Mouse (Mus musculus) adrenal gland, adult 8-10 months (tissue): ENCODE measurements around the gene Shank3. TPM values are rescaled to one million over a fixed set of nuclear protein-coding genes. Genes with fewer than 3 reads are reported as not detected.

ENCODE experiments used
- DNase-seq: peaks from one replicate; pipeline ENCODE4 v3.0.0; 2022
- total RNA-seq, 4 experiments: library from RNA; stranded (reverse); gene quantifications; 2 replicates each; pipeline ENCODE4 v1.2.4; 2022

Gene Shank3
- total RNA-seq, 4 experiments from 2014 or later: 29.1 to 61.2 (median 42.8) TPM

DNA sequence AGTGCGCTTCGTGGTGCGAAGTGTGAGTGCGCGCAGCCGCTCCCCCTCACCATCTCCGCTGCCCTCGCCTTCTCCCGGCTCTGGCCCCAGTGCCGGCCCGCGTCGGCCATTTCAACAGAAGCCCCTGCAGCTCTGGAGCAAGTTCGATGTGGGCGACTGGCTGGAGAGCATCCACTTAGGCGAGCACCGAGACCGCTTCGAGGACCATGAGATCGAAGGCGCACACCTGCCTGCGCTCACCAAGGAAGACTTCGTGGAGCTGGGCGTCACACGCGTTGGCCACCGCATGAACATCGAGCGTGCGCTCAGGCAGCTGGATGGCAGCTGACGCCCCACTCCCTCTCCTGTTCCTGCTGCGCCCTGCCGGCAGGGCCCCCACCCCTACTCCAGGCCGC is 58.6 kb downstream of the Shank3 start:
- DNase-seq: no peak

DNA sequence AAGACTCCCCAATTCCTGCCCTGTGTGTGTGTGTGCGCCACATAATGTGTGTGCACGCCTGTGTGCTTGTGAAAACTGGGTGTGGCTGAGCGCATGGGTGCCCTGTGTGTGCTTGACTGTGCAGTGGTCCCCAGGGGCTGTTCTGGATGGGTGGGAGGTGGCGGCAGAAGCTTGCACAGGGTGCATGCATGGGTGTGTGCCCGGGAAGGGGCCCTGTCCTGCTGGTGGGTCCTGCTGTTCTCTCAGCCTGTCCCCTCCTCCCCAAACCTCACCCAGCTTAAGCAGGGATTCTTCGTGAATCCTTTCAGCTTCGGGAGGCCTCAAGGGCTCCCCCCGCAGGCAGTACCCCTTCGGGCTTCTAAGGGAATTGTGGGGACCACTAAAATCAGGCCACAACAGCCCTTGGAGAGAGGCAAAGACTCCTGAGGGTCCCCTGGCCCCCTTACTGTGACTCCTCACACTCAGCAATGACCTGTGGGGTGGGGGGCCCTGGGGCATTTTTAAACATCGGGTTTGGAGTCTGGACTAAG is 59.8 kb downstream of the Shank3 start:
- DNase-seq: no peak

DNA sequence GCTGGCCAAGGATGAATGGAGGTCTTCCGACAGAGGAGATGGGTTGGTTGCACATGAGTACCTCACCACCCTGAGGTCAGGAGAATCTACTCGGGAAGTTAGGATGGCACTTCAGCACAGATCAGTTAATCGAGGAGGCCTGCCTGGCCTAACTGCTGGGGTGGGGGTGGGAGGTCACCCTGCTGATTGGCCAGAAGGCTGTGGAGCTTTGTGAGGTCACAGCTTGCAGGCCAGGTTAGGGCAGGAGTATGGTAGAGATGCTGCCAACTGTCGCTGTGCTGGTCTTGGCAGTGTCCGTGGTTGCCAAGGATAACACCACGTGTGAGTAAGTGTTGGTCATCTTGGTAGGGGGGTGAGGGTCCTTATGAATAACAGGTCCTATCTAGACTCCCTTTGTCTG is 68.7 kb downstream of the Shank3 start, which contains the start of gene Acr:
Gene Acr, plus strand, starts transcription at position 213 of the 400 bp plus-strand sequence.
- no peak for DNase-seq

DNA sequence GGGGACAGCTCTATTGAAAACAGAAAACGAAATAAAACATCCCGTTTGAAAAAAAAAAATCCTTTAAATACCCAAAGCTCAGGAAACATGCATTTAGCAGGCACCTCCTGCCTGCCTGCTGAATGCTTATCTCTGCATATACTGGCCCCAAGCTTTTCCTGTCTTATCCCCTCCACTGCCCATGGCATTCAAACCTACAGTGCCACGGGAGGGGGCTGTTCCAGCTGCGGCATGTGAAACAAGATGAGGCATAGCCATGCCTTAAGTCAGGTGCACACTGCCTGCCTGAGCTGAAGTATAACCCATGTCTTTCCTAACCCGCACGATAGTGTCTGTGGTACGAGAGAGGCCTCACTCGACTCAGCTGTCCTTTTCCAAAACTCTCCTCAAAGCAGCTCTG is 72.7 kb downstream of the Shank3 start:
- no peak for DNase-seq

DNA sequence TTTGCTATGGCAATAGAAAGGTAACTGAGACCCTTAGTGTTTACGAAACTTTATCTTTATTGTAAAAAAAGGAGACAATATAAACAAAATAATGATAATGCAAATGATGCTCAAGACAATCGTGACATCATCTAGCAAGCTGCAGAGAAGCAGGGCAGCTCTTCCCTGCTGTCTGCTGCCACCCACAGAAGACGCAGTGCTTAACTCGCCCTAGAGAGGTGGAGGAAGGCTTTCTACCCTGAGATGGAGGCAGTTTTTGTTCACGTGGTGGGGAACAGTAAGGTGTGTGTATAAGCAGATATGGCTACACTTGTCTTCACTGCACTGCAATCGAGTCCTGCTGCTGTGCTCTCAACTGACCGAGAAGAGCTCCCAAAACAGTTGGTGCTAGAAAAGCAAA is 83.1 kb downstream of the Shank3 start:
- DNase-seq: no peak

DNA sequence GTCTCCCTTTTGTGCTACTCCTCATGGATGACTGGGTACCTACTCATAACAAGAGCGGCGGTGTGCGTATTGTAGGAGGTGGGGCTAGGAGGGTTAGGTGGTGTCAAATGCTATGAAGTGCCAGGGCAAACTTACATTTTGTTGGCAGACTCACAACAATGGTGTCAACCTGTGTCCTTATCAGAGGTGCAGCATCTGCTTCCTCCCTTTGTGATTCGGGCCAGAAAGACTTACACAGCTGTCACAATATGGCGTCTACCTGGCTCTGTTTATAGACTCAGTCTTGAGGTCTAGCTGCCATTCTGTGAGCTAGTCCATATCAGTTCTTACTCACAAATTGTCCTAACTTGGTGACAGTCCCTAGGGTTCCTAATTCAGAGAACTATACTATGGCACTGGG is 85.7 kb downstream of the Shank3 start:
- no peak for DNase-seq

DNA sequence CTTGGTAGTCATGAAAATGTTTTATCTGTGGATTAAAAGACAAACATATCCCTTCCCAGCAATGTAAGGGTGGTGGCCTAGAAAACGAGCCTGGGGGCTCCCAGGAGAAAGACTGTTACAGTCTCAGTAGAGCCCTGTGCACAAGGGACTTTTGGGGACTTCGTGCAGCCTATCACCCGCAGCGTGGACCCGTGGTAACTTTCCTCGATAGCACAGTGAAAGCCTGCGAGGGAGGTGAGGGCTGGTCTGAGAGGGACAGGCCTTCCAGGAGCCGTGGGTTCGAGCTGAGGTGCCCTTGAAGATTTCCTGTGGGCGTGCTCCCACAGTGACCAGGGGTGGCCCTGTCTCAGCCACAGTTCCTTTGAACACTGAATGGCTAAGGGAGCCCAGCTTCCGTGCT is 86.2 kb downstream of the Shank3 start:
- DNase-seq: no peak

DNA sequence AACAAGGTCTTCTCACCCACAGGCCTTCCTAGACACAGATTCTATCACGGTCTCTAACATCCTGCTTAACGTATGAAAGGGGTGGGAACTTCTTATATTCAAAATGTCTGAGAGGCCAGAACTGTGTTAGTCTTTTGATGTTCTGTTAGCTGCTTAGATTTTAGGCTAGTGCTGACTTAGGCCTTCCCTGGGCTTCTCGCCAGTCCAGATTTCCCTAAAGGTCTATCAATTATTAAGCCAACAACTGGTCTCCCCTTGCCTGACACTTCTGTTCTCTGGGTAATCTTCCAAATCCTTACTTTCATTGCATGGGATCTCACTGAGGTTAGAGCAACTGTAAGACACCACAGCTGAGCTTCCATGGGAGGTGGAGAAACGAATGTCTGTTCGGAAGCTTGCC is 89.7 kb downstream of the Shank3 start:
- DNase-seq: no peak

DNA sequence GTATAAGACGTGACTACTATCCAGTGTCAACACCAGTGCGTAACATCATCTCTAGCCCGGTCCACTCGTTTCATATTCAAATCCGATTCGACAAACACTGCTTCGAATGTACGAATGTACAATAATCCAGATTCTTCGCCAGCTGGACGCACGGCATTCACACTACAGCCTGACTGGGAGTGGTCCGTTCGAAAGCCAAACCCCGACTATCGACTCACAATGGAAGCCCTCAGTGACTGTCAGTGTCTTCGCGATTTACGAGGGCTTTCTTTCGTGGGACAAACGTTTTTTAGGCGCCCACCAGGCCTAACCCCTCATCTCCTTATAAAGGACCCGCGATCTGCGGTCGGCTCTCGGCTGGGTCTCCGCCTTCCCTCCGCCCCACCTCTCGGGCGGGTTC is 91.9 kb downstream of the Shank3 start:
- no peak for DNase-seq

DNA sequence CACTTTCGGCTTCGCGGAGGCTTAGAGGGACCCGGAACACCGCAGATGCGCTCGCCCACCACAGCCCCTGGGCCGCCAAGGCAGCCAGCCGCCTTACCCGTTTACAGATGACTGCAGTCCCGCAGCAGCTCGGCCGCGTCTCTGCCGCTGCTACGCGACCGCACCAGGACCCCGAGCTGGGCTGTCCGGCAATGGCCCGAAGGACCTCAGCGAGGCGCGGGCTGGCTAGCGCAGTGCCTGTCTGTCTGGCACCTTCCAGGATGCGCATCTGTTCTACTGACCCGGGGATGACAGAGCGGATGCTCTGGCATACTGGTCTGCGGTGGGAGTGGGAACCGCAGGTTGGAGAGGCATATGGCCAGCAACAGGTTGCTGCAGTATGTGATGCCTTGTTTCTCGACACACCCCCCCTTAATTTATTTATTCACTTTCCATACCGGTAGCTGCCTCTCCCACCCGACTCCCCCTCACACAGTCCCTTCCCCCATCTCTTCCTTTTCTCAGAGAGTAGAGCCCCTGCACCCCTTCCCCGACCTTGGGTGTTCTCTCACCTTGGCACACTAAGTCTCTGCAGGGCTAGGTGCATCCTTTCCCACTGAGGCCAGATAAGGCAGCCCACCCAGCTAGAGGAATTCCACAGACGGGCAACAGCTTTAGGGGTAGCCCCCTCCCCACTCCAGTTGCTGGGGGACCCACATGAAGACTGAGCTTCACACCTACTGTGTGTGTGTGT is 92.5 kb downstream of the Shank3 start, which contains the start of gene Rabl2:
Gene Rabl2, minus strand, starts transcription at position 201 of the 733 bp plus-strand sequence.
- peak; percentile 76 for DNase-seq

DNA sequence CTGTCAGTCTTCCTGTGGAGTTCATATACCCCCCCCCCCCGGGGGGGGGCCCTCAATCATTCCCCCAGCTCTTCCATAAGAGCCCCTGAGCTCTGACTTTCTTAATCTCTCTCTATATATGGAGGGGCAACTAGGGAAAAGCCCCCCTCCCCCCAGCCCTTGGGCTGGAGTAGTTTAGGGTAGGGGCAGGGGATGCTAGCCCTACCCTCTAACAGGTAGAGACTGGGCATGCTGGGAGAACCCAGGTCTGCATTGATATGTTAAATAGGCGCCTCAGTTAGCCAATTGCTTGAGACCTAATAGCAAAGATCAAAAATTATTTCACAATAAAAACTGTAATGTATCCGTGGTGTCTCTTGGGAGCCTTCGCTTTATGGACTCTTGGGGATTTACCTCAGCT is 93.1 kb downstream of the Shank3 start:
- DNase-seq: no peak

DNA sequence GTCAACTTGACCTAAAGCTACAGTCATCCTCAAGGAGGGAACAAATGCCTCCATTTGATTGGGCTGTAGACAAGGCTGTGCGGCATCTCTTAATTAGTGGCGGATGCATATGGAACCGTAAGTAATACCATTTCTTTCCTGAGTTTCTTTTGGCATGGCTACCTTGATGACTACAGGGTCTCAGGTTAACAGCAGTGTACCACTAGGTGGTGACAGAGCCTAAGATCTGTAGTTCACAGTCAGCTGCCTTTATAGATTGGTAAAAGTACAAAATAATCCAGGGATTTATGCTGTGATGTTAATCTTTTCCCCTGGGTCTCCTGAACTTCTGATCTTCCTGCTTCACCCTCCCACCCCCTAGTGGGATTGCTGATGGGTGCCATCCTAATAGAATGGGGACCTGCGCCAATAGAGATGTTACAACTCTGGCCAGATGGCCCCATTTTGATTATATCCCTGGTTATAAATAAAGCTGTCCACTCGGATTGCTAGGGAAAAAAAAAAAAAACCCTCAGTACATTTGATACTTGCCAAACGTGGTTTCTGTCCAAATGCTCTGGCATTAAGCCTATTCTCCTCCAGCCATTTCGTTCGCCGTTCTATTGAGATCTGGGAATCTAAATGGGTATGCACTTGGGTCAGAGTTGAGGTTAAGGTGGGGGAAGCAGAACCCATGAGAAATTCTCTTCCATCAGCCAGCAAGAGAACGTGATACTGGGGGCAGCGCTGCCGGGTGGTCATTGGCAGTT is 106.6 kb downstream of the Shank3 start:
- no peak for DNase-seq

DNA sequence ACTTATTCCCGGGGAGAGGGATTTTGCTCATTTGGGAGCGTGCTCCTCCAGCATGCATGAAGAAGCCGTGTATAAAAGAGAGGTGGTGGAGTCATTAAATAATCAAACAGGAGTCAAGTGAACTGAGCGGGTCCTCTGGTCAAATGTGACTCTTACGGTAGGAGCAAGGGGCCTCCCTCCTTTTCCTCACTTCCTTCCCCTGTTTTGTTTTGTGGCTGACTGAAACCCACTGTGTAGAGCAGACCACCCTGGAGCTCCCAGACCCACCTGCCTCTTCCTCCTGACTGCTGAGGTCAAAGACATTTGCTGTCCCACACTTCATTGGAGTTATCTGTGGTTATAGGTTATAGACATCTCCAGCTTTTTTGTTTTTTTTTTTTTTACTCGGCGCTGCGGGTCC is 108.1 kb downstream of the Shank3 start:
- DNase-seq: no peak

DNA sequence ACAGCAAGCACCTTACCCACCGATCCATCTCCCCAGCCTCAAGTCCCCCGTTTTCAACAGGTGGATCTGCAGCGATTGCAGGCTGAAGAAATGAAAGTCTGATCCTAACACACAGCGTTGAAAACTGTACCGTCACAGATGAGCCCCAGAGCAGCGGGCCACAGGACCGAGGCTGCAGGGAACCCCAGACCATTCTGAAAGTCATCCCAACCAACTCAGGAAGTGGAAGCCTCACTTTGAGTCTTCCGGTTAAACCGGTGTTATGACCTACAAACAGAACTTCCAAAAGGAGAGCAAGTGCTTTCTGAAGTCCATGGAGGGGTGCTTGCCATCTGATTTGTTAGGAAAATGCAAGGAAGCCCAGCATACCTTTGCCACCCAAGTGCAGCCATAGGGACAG is 108.5 kb downstream of the Shank3 start:
- no peak for DNase-seq

Other genes with a start within 250 kb of the Shank3 start
- 100 to 1,000 TPM in 2 of 4 experiments, 10 to 100 TPM in 2; 90.8 to 127 (median 101) TPM for gene Sbf1, start 184.3 kb upstream of the Shank3 start, total RNA-seq
- not detected for gene Adm2, start 176.9 kb upstream of the Shank3 start, total RNA-seq
- gene Miox, start 165.2 kb upstream of the Shank3 start, total RNA-seq: 1 to 10 TPM in 2 of 4 experiments, not detected in 2; 1.4 TPM
- gene Lmf2, start 144.0 kb upstream of the Shank3 start, total RNA-seq: 10 to 100 TPM; 44.4 to 57.5 (median 48.6) TPM
- 10 to 100 TPM; 79.1 to 93.1 (median 87.8) TPM for gene Ncaph2, start 143.9 kb upstream of the Shank3 start, total RNA-seq
- 10 to 100 TPM; 18.7 to 28.6 (median 24.6) TPM for gene Sco2, start 125.8 kb upstream of the Shank3 start, total RNA-seq
- under 1 TPM; 0.22 to 0.73 (median 0.51) TPM for gene Tymp, start 122.6 kb upstream of the Shank3 start, total RNA-seq
- under 1 TPM; 0.34 to 0.73 (median 0.43) TPM for gene Odf3b, start 120.3 kb upstream of the Shank3 start, total RNA-seq
- under 1 TPM in 1 of 4 experiments, not detected in 3; 0.09 TPM for gene Klhdc7b, start 114.7 kb upstream of the Shank3 start, total RNA-seq
- gene Syce3, start 89.1 kb upstream of the Shank3 start, total RNA-seq: not detected
- 10 to 100 TPM in 3 of 4 experiments, 1 to 10 TPM in 1; 6.3 to 68.6 (median 53.1) TPM for gene Cpt1b, start 73.8 kb upstream of the Shank3 start, total RNA-seq
- gene C730034F03Rik, start 70.0 kb upstream of the Shank3 start, total RNA-seq: 1 to 10 TPM; 1.1 to 2.3 (median 1.9) TPM
- gene Gm44502, start 69.9 kb upstream of the Shank3 start, total RNA-seq: 1 to 10 TPM in 2 of 4 experiments, not detected in 2; 1.2 to 1.5 TPM
- gene Chkb, start 69.7 kb upstream of the Shank3 start, total RNA-seq: 10 to 100 TPM; 47.0 to 76.2 (median 66.7) TPM
- gene Mapk8ip2, start 45.7 kb upstream of the Shank3 start, total RNA-seq: 10 to 100 TPM; 14.3 to 19.0 (median 15.0) TPM
- 10 to 100 TPM; 16.9 to 32.5 (median 21.6) TPM for gene Arsa, start 22.2 kb upstream of the Shank3 start, total RNA-seq
- 1 to 10 TPM in 1 of 4 experiments, under 1 TPM in 3; 0.17 to 1.4 (median 0.71) TPM for gene Acr, start 68.7 kb downstream of the Shank3 start, total RNA-seq
- 10 to 100 TPM in 3 of 4 experiments, 1 to 10 TPM in 1; 9.4 to 20.8 (median 15.1) TPM for gene Rabl2, start 92.3 kb downstream of the Shank3 start, total RNA-seq